Mouse (Mus musculus) midbrain, embryonic 15.5 days (tissue): ENCODE measurements at regions not wholly inside any gene's neighbourhood (a gene's known extent, or its start where the extent isn't known, plus 50 kb on each side); places are given as distances from the start of the nearest gene placed in this dataset.

Experiments
- ATAC-seq: fragments of 200-750 bp; cut with Nextera tagmentation; replicated peaks from 2 replicates; pipeline ENCODE4 v1.8.0; 2017; ENCODE audit warnings: moderate TSS enrichment
- H3K27ac ChIP-seq: fragments of 300-500 bp; sonication (generic); 2 replicates; pipeline ENCODE4 v1.5.1; 2015; ENCODE audit warnings: mild to moderate bottlenecking, inconsistent platforms
- H3K27me3 ChIP-seq: fragments of 300-500 bp; sonication (generic); replicated peaks from 2 replicates; pipeline ENCODE4 v1.6.1; 2015; ENCODE audit warnings: inconsistent platforms
- H3K36me3 ChIP-seq: fragments of 300-500 bp; sonication (generic); replicated peaks from 2 replicates; pipeline ENCODE4 v1.6.1; 2015; ENCODE audit warnings: inconsistent platforms
- H3K4me1 ChIP-seq: fragments of 300-500 bp; sonication (generic); 2 replicates; pipeline ENCODE4 v1.6.1; 2015; ENCODE audit warnings: inconsistent platforms
- H3K4me2 ChIP-seq: fragments of 300-500 bp; sonication (generic); 2 replicates; pipeline ENCODE4 v1.6.1; 2015; ENCODE audit warnings: inconsistent platforms, mild to moderate bottlenecking, moderate library complexity
- H3K4me3 ChIP-seq: fragments of 300-500 bp; sonication (generic); 2 replicates; pipeline ENCODE4 v1.5.1; 2015; ENCODE audit warnings: mild to moderate bottlenecking, inconsistent platforms
- H3K9ac ChIP-seq: fragments of 300-500 bp; sonication (generic); 2 replicates; pipeline ENCODE4 v1.6.1; 2015; ENCODE audit warnings: mild to moderate bottlenecking, inconsistent platforms
- H3K9me3 ChIP-seq: fragments of 300-500 bp; sonication (generic); 2 replicates; pipeline ENCODE4 v1.6.1; 2016; ENCODE audit warnings: inconsistent platforms
- WGBS: fragments of 180-500 bp; shearing (Covaris S2); methylation state at CpG from one replicate; pipeline ENCODE4 v1.1.7; 2015; ENCODE audit warnings: mixed read lengths; 5-methylcytosine and 5-hydroxymethylcytosine counted together

GRCm38 (mm10) chr13:53923721-53924374 lies 131.7 kb downstream of the Drd1 start:
- ATAC-seq = no peak

GRCm38 (mm10) chr13:53921796-53922195 lies 133.7 kb downstream of the Drd1 start:
- Histone ChIP-seq H3K9ac (no peak overlapping the region), H3K4me2 (no peak overlapping the region), H3K9me3 (no peaks in the 10 kb centered on the region), H3K27ac (no peak overlapping the region), H3K4me1 (no peaks in the 10 kb centered on the region), H3K27me3 (no peaks in the 10 kb centered on the region), H3K36me3 (no peaks in the 10 kb centered on the region), H3K4me3 (no peak overlapping the region)
- no peak for ATAC-seq
- 86% methylated on average over 5 of the region's 5 CpGs for WGBS

More at GRCm38 (mm10) chr13:53923721-53924374, 131.7 kb downstream of the Drd1 start:
- Histone ChIP-seq H3K4me3 (no peak overlapping the region), H3K27me3 (no peaks in the 10 kb centered on the region), H3K9ac (no peak overlapping the region), H3K9me3 (no peaks in the 10 kb centered on the region), H3K4me2 (no peak overlapping the region), H3K36me3 (no peaks in the 10 kb centered on the region), H3K27ac (no peak overlapping the region), H3K4me1 (no peaks in the 10 kb centered on the region)
- 77% methylated on average over 7 of the region's 7 CpGs for WGBS

GRCm38 (mm10) chr13:53919851-53920381 lies 135.6 kb downstream of the Drd1 start:
- Histone ChIP-seq H3K9me3 (no peaks in the 10 kb centered on the region), H3K4me2 (no peak overlapping the region), H3K4me3 (no peak overlapping the region), H3K9ac (no peak overlapping the region), H3K27ac (no peak overlapping the region), H3K27me3 (no peaks in the 10 kb centered on the region), H3K4me1 (no peaks in the 10 kb centered on the region), H3K36me3 (no peaks in the 10 kb centered on the region)
- 67% methylated on average over 5 of the region's 5 CpGs for WGBS
- ATAC-seq = no peak

- Histone ChIP-seq H3K9ac (no peak overlapping the region), H3K4me2 (no peak overlapping the region), H3K4me3 (no peak overlapping the region), H3K36me3 (no peaks in the 10 kb centered on the region), H3K9me3 (no peaks in the 10 kb centered on the region), H3K4me1 (no peaks in the 10 kb centered on the region), H3K27me3 (no peaks in the 10 kb centered on the region), H3K27ac (no peak overlapping the region)
- WGBS = 86% methylated on average over 8 of the region's 8 CpGs
- no peak for ATAC-seq
Observed at GRCm38 (mm10) chr13:53915456-53915855, 140.0 kb downstream of the Drd1 start.

GRCm38 (mm10) chr13:53914434-53914833 lies 141.1 kb downstream of the Drd1 start:
- H3K4me1 ChIP-seq = no peaks in the 10 kb centered on the region
- H3K27me3 ChIP-seq = no peaks in the 10 kb centered on the region
- H3K9ac ChIP-seq = no peak overlapping the region
- no peak overlapping the region for H3K27ac ChIP-seq
- H3K4me3 ChIP-seq = no peak overlapping the region
- 71% methylated on average over 11 of the region's 11 CpGs for WGBS
- H3K9me3 ChIP-seq = no peaks in the 10 kb centered on the region
- no peak overlapping the region for H3K4me2 ChIP-seq
- ATAC-seq = no peak
- H3K36me3 ChIP-seq = no peaks in the 10 kb centered on the region

GRCm38 (mm10) chr13:53913501-53913900 lies 142.0 kb downstream of the Drd1 start:
- Histone ChIP-seq H3K4me2 (no peak overlapping the region), H3K4me3 (no peak overlapping the region), H3K9me3 (no peaks in the 10 kb centered on the region), H3K4me1 (no peaks in the 10 kb centered on the region), H3K27me3 (no peaks in the 10 kb centered on the region), H3K36me3 (no peaks in the 10 kb centered on the region), H3K9ac (no peak overlapping the region), H3K27ac (no peak overlapping the region)
- 65% methylated on average over 10 of the region's 10 CpGs for WGBS
- no peak for ATAC-seq

- ATAC-seq = no peak
- Histone ChIP-seq H3K4me3 (no peak overlapping the region), H3K27ac (no peak overlapping the region), H3K9ac (no peak overlapping the region), H3K36me3 (no peaks in the 10 kb centered on the region), H3K4me1 (no peaks in the 10 kb centered on the region), H3K9me3 (no peaks in the 10 kb centered on the region), H3K4me2 (no peak overlapping the region), H3K27me3 (no peaks in the 10 kb centered on the region)
- 62% methylated on average over 3 of the region's 3 CpGs for WGBS
Observed at GRCm38 (mm10) chr13:53911846-53912245, 143.7 kb downstream of the Drd1 start.

- Histone ChIP-seq H3K4me3 (no peak overlapping the region), H3K27ac (no peak overlapping the region), H3K9ac (no peak overlapping the region), H3K36me3 (no peaks in the 10 kb centered on the region), H3K9me3 (no peaks in the 10 kb centered on the region), H3K4me1 (no peaks in the 10 kb centered on the region), H3K27me3 (no peaks in the 10 kb centered on the region), H3K4me2 (no peak overlapping the region)
- 87% methylated on average over 8 of the region's 8 CpGs for WGBS
- no peak for ATAC-seq
Observed at GRCm38 (mm10) chr13:53911261-53911660, 144.2 kb downstream of the Drd1 start.

- Histone ChIP-seq H3K9me3 (no peaks in the 10 kb centered on the region), H3K9ac (no peak overlapping the region), H3K27me3 (no peaks in the 10 kb centered on the region), H3K4me3 (no peak overlapping the region), H3K36me3 (no peaks in the 10 kb centered on the region), H3K4me1 (no peaks in the 10 kb centered on the region), H3K4me2 (no peak overlapping the region), H3K27ac (no peak overlapping the region)
- no peak for ATAC-seq
- WGBS = 74% methylated on average over 4 of the region's 4 CpGs
Observed at GRCm38 (mm10) chr13:53910251-53910650, 145.3 kb downstream of the Drd1 start.

GRCm38 (mm10) chr13:53904471-53904870 lies 151.0 kb downstream of the Drd1 start:
- no peak overlapping the region for H3K4me3 ChIP-seq
- H3K27me3 ChIP-seq = no peaks in the 10 kb centered on the region
- 86% methylated on average over 8 of the region's 8 CpGs for WGBS
- no peaks in the 10 kb centered on the region for H3K9me3 ChIP-seq
- H3K27ac ChIP-seq = no peak overlapping the region
- H3K4me2 ChIP-seq = no peak overlapping the region
- H3K4me1 ChIP-seq = no peaks in the 10 kb centered on the region
- no peak overlapping the region for H3K9ac ChIP-seq
- no peaks in the 10 kb centered on the region for H3K36me3 ChIP-seq
- ATAC-seq = no peak

GRCm38 (mm10) chr13:53903626-53904025 lies 151.9 kb downstream of the Drd1 start:
- H3K27me3 ChIP-seq = no peaks in the 10 kb centered on the region
- no peaks in the 10 kb centered on the region for H3K9me3 ChIP-seq
- 30% methylated on average over 7 of the region's 7 CpGs for WGBS
- H3K4me3 ChIP-seq = no peak overlapping the region
- no peaks in the 10 kb centered on the region for H3K4me1 ChIP-seq
- no peaks in the 10 kb centered on the region for H3K36me3 ChIP-seq
- no peak for ATAC-seq
- H3K27ac ChIP-seq = no peak overlapping the region
- H3K9ac ChIP-seq = no peak overlapping the region
- H3K4me2 ChIP-seq = no peak overlapping the region

GRCm38 (mm10) chr13:53902831-53903230 lies 152.7 kb downstream of the Drd1 start:
- Histone ChIP-seq H3K9ac (no peak overlapping the region), H3K27me3 (no peaks in the 10 kb centered on the region), H3K4me1 (no peaks in the 10 kb centered on the region), H3K27ac (no peak overlapping the region), H3K36me3 (no peaks in the 10 kb centered on the region), H3K4me2 (no peak overlapping the region), H3K4me3 (no peak overlapping the region), H3K9me3 (no peaks in the 10 kb centered on the region)
- 55% methylated on average over 2 of the region's 2 CpGs for WGBS
- ATAC-seq = no peak

- Histone ChIP-seq H3K4me1 (no peaks in the 10 kb centered on the region), H3K4me2 (no peak overlapping the region), H3K36me3 (no peaks in the 10 kb centered on the region), H3K9me3 (no peaks in the 10 kb centered on the region), H3K27ac (no peak overlapping the region), H3K9ac (no peak overlapping the region), H3K4me3 (no peak overlapping the region), H3K27me3 (no peaks in the 10 kb centered on the region)
- no peak for ATAC-seq
- WGBS = 79% methylated on average over 3 of the region's 3 CpGs
Observed at GRCm38 (mm10) chr13:53900406-53901025, 155.0 kb downstream of the Drd1 start.
